Mouse (Mus musculus) ES-E14 (cell line): Measurements from ENCODE around the gene Odf4.

Experiments
- CHD2 ChIP-seq: IDR thresholded peaks from 2 replicates; pipeline ENCODE4 v1.6.1; 2014; ENCODE audit warnings: mild to moderate bottlenecking, low read depth, low read length, inconsistent platforms
- MAFK ChIP-seq: IDR thresholded peaks from 2 replicates; pipeline ENCODE4 v1.6.1; 2014; ENCODE audit warnings: mild to moderate bottlenecking, low read depth, low read length, inconsistent platforms; ENCODE audit not compliant: insufficient read depth
- ZC3H11A ChIP-seq: IDR thresholded peaks from 2 replicates; pipeline ENCODE4 v1.6.1; 2012; ENCODE audit warnings: low read depth, mild to moderate bottlenecking, inconsistent platforms, low read length, borderline replicate concordance
- ZNF384 ChIP-seq: IDR thresholded peaks from 2 replicates; pipeline ENCODE4 v1.6.1; 2012; ENCODE audit warnings: low read depth, low read length, inconsistent platforms

GRCm38 (mm10) chr11:68900519-68901350 is 26.1 kb downstream of the Odf4 start:
- TF ChIP-seq CHD2 (no peak), ZC3H11A (no peak), ZNF384 (no peak), MAFK (no peak)
